Mouse (Mus musculus): Measurements from ENCODE around the gene Lmod2.

DNA sequence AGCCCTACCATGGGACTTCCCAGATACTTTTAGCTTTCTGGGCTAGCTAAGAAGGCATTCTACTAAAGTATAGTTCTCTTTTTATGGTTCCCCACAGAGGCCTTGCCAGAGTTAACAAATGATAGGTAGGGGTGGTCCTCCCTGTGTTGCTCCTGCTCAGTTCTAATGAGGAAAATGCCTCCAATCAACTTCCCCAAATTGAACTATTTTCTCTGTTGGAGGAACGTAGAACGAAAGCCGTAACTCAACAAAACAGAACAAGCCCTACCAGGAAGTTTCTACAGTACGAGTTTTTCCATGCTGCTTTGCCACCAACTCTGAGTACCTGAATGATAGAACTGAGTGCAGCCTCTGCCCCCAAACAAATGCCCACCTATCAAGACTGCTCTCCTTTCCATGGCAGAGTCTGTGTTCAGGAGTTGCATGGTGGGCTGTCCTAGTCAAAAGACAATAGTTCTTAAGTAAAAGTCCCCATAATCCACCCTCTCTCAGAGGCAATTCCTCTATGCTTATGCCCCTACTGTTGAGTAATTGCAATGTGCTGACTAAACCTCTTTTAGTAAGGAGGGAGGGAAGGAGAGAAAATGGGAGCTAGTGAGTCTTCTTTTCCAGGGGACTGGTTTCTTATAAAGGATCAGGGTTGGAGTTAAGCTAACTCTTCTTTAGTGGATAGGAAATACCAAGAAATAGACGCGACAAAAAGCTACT lies 47.9 kb downstream of the Lmod2 start:
- TF ChIP-seq CEBPB (IDR thresholded peaks at IDR 0.05; ENCODE audit: insufficient read depth, poor library complexity, severe bottlenecking) (no peak), E2F4 (IDR thresholded peaks at IDR 0.05; ENCODE audit: insufficient read depth) (no peak), MYOD1 (IDR thresholded peaks at IDR 0.05; ENCODE audit: control insufficient read depth in 1 of 3, insufficient read length in 2 of 3, low read depth in 2 of 3) (no peak)
